Mouse (Mus musculus) c-Kit-positive CD71-negative TER-119-negative erythroid progenitor cells, embryonic 14.5 days (primary cell): ENCODE results near the gene Gm10563.
A peak's percentile ranks its signal among the peaks of the same experiment; 100 is the strongest.
"Not testable (repeated sequence)": the region's sequence is repeated elsewhere in the genome, so short reads cannot be mapped to it uniquely, and the experiment has no call there.

Experiments used
- DNase-seq: peaks from one replicate; pipeline ENCODE4 v3.0.0-alpha.2; 2013; ENCODE audit warnings: low read depth

The Gm10563 gene

DNA sequence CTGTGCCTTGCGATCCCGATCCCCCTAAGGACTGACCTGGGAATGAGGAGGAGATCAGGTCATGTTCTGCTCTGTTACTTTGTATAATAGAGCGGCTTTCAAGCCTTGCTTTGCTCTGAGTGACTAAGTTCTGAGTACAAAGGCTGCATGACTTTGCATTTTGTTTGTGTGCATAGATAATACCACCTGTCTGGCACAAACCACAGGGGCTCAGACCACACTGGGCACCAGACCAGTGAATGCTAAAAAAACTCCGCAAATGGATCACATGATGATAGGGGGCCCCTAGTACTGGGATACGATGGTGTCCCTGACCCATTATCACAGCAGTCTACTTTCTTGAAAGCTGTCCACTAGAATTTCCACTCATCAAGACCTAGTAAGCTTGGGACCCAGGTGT, 48.6 kb downstream of the Gm10563 start:
- DNase-seq: no peak

DNA sequence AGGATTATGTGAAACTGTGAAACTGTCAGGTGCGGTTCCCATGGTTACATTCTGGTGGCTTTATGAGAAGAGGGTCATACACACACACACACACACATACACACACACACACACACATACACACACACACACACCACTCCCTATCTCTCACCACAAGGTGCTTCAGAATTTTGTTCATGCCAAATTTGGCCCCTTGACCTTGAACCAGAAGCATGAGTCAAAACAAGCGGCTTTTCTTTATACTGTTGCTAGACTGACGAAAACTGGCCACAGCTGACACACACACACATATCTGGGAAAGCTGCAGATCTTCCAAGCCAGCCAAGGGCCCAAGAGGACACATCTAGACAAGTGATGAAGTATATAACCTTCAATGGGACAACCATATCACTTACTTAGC, 49.4 kb downstream of the Gm10563 start:
- DNase-seq: no peak

DNA sequence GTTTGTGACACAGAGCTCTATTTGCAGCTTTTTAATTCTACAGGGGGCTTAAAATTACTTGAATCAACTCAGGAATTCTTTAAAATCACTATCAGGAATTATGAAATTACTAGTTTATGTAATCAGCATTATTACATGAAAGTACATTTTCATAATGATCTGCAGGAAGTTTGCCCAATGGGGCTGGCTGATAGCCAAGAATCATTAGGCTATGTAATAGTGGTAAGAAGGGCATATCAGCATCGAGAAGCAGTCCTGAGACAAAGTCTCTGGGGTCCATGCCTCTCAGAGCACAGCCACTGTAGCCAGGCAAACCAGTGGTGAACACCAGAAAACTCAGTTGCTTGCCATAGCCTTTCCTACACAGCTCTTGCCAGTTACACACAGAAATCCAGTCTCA, 51.4 kb downstream of the Gm10563 start:
- DNase-seq: no peak

DNA sequence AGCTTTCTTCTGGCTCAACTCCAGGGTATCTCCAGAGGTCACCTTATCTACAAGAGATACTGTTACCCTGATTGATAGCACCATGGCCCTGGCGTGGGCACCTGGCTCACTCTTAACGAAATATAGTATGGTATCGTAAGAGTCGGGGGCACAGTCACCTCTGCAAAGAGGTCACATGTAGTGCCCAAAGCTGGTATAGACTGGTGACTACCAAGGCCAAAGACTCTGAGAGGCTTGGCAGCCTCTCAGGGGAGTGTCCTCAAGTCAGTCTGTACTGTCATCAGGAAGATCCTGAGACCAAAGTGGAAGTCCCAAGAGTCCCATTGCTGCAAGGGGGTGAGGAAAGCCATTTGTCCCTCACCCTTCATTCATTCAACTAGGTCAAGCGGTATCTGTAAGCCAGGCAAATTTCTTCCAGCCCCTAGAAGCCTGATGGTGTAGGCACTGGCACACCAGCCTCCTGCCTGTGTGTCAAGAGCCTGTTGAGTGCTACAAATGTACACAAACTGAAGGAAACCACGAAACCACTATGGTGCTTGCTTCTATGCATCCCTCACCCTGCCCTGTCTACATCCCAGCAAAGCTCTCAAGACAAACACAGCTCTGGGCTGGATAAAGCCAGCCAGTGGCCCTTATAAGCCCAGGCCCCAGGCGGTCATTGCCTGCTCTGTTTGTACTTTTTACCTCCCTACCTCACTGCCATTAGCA, 54.0 kb downstream of the Gm10563 start:
- DNase-seq: no peak

DNA sequence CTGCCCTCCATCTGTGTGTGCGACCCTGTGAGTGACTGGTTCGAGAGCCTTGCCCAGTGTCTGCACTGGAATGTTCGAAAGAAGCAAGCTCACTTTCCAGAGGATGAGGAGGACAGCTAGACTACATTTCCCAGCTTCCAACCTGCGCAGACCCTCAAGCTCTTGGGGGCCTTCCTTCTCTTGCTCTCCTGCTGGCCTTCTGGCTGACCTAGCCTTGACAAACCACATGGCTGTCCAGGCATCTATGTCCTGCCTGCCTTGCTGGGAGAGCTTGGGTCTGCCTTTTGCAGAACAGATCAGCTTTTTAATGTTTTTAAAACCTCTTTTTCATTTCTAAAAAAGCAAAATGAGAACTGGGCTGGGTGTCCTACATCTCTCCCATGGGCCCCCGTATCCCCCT, 55.9 kb downstream of the Gm10563 start:
- no peak for DNase-seq

DNA sequence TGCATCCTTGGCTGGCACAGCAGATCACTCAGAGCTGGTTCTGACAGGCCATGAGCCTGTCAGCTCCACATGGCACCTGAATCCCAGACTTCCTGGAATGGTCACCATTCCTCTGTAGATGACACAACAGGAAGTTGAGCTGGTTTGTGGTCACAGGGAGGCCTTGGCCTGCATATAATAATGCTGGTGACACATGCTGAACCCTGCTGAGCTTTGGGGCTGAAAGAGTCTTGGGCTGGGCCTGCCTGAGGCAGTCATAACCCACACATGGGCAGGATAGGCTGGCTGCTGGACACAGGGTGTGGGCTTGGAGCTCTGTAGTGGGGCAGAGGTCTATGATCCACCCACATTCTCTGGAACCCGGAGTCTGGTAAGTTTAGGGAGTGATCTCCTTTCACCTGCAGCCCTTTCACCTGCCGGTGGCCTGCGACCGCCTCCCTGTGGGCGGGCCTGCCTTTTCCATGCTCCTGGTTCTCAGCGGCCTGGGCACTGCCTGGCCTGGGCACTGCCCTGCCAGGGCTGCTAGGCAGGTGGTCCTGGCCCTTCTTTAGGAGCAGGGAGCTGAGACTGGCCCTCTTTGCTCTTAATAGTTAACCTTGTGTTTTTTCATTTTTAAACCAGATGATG, 62.8 kb downstream of the Gm10563 start:
- DNase-seq: no peak

DNA sequence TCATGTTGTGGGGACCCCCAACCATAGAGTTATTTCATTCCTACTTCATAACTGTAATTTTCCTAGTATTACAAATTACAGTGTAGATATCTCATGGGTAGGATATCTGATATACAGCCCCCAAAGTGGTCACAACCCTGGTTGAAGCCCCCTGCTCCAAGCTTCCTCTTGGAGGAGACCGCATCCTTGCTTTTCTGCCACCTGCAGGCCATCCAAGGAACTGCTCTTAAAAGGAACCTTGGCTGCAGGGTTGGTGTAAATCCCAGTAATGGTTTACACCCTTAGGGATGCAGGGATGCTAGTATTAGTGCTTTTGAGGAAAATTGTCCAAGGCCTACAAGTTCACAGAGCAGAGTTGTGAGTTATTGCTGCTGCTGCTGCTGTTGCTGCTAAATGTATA, 64.8 kb downstream of the Gm10563 start:
- no peak for DNase-seq

DNA sequence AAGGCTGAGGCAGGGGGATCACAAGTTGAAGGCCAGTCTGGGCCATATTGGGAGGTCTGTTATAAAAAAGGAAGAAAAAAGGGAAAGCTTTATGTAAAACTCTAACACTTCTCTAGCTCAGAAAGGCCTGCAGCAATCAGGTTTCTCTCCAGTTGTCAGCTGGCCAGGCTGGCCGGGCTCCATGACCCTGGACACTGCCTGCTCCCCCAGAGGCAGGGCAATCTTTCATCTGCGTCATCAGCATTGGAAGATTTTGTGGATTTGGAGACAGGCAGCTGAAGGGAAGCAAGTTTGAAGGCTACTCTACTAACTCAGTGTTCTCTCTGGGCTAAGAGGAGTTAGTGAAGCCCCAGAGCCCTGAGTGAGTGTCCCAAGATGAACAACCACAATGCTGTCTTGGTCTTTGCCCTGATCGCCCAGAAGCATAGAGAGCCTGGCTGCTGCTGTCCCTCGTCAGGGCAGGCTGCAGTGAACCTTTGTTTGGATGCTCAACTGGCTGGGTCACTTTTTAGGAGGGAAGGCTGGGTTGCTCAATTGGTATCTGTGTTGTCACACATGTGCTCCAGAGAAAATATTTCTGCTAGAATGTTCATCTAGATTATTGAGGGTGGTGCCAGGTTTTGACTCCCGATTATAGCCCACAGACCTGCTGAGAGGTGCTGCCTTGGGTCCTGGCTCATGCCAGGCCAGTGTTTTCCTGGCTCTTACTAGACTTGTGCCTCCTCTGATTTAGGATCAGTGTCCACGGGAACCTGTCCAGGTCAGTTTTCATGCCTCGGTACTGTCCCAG, 66.7 kb downstream of the Gm10563 start:
- DNase-seq: no peak

DNA sequence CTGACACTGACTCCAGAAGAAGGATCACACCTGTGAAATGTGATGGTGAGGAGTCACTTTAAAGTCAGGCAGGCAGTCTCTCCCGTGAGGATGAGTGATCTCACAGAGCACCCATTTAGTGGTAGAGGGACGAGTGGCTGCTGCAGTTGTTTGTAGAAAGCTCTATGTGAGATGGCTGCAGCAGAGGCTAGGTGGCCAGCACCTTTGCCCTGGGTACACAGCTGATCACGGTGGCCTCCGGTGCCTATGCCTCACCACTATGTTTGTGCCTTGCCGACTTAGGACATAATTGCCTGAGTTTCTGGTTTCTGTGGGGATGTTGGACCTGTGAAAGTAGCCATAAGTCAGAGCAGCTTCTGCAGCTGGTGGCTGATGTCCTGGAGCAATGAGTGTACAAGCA, 67.5 kb downstream of the Gm10563 start:
- no peak for DNase-seq

DNA sequence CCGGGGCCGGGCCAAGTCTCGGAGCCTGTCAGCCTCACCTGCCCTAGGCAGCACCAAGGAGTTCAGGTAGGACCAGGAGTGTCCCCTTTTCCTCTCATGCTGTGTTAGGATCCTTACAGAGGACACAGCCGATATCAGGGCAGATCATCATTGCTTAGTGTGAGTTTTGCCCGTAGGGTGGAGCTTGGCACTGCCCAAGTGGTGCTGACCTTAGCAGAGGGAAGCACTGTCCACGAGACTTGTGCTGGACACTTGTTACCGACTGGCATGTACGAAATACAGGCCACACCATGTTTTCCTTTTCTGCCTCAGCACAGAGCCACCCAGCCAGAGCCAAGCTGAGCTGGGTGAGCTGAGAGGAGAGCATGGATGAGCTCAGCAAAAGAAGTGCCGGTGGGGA, 68.1 kb downstream of the Gm10563 start:
- DNase-seq: no peak

DNA sequence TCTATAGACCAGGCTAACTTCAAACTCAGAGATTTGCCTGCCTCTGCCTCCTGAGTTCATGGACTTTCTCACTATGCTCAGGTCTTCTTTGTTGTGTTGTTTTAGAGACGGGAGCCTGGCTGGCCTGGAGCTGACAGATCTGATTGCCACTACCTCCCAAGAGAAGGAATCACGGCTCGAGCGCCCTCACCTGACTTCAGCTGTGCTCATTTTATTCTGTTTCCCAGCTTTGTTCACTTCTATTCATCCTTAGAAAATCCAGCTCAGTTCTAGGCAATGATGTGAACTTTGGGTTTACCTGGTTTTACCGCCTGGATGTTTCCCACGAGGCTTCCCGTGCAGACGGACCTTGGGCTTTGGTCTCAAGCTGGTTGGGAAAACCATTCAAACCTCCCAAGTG, 69.7 kb downstream of the Gm10563 start:
- no peak for DNase-seq

DNA sequence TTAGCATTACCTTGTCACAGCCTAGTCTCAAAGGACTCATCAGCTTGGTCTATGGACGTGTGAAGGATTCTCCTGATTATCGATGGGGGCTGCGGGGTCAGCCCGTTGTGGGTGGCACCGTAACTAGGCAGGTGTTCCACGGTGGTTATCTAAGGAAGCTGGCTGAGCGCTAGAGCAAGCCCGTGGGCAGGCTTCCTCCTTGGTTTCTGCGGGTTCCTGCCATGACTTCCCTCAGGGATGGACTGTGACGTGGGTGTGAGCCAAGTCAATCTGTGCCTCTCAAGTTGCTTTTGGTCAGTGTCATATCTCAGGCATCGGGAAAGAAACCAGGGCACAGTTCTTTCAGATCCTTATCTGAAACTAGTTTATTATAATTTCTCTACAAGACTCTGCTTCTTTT, 70.3 kb downstream of the Gm10563 start:
- no peak for DNase-seq

DNA sequence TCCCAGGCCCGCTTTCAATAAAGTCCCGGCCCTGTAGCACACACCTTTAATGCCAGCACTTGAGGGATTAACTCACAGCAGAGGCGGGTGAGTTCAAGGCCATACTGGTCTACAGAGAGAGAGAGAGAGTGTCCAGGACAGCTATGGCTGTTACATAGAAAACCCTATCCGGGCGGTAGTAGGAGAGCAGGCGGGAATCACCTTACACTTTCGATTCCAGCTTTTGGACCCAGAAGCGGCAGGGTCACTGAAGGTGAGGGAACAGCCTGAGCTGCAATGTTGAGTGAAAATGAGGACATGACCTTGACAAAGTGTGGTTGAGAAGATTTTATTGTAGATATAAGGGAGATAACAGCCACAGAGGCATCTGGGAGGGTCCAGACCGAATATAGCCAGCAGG, 71.3 kb downstream of the Gm10563 start:
- no peak for DNase-seq

DNA sequence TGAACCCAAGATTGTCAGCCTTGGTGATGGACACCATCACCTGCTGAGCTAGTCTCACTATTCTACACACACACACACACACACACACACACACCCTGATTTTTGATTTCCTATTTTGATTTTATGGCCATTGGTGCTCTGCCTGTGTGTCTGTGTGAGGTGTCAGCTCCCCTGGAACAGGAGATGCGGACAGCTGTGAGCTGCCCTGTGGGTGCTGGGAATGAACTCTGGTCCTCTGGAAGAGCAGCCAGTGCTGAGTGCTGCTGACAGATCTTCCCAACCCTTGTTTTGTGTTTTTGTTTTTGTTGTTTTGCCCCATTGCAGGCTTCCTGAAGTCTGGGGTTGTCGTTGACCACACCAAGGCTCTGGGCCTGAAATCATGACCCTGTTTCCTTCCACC, 72.1 kb downstream of the Gm10563 start:
- DNase-seq: no peak

DNA sequence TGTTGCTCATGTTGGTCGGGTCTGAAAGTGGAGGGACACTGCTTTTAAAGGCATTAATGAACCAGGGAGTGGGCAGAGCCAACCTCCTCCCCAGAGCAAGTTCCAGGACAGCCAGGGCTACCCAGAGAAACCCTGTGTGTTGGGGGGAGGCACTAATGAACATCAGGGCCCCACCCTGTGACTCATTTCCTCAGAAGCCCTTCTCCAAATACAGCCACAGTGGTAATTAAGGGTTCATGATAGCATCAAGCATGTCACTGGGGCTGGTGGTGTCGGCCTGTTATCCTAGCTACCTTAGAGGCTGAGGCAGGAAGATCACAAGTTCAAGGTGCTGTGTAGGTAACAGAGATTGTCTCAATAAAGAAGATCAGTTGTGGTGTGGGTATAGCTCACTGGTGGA, 73.8 kb downstream of the Gm10563 start:
- no peak for DNase-seq

DNA sequence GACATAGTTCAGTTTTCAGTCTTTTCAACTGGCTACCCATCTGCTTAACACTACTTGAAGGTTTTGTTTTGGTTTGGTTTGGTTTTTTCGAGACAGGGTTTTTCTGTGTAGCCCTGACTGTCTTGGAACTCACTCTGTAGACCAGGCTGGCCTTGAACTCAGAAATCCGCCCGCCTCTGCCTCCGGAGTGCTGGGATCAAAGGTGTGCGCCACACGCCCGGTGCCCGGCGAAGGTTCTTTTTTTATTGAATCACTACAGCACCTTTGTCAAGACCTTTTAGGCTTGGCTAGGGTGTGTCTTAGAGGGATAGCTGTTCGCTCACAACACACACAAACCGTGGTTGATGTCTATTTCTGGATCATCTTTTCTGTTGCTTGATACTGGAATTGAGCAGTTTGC, 74.9 kb downstream of the Gm10563 start:
- DNase-seq: not testable (repeated sequence)

DNA sequence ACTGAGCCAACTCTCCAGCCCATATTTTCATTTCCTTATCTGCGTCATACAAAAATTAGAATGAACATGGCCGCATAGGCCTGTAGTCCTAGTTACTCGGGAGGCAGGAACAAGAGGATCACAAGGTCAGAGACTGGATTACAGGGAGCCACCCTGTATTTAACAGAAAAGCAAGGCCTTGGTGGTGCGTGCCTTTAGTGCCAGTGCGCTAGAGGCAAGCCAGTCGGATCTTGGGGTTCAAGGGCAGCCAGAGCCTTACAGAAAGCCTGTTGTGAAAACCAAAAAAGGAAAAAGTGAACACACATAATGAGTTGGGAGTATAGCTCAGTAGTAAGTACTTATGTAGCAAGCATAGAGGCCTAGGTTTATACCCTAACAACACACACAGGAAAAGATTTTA, 75.4 kb downstream of the Gm10563 start:
- DNase-seq: no peak

DNA sequence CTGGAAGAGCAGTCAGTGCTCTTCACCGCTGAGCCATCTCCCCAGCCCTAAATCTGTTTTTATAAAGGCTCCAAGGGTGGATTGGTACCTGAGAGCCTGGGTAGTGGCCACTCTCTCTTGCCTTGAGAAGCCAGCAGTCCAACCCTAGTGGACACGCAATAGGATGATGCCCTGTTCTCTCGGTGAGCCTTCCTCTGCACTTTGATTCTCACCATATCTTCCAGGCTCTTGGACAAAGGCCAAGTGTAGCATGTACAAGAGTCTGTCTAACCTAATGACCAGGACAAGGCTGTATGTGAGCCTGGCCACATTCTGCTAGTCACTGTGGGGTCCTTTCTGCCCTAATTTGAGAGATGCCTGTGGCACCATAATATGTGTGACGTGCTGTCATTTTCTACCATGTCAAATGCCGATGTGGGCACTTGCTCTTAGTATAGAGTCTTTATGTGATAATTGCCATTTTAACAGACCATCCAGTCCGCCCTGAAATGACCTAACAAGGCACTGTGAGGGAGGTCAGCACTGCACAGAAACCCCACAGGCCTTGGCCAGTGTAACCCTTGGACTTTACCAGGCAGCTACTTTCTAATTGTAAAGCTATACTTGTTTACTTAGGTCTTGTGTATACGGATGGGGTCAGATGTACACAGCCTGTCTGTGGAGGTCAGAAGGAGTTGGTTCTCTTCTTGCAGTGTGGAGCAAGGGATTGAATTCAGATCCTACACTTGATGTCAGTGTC, 76.4 kb downstream of the Gm10563 start:
- DNase-seq: no peak

DNA sequence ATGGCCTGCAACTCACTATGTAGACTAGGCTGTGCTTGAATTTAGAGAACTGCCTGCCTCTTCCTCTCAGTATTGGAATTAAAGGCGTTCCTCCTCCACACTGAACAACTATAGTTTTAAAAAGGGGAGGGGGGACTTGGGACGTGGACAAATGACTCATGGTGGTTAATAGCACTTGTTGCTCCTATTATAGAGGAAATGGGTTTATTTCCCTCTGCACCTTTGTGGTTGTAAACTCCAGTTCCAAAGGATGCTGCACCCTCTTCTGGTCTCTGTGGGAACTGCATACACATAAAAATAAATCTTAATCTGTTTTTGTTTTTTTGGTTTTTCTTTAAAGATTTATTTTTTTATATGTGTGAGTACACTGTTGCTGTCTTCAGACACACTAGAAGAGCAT, 77.0 kb downstream of the Gm10563 start:
- DNase-seq: peak; percentile 55

DNA sequence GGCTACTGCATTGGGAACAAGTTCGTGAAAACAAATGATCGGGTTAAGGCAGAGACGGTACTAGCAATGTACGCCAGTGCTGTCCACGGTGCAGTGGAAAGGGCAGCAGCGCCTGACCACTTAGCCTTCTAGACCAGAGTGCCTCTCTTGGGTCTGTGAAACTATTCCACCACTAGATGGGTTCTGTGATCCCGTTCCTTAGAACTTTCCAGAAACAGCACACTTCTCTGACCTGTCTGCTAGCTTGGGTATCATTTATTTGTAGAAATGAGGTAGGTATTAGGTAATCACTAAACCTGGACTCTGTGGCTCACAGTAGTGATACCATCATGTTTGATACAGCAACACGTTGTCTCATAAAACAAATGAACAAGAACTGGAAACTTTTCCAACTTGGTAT, 78.7 kb downstream of the Gm10563 start:
- DNase-seq: no peak
